Mouse (Mus musculus) brain, adult 10 weeks (tissue): ENCODE measurements around the gene Mrps22. TPM values are rescaled to one million over a fixed set of nuclear protein-coding genes. Genes with fewer than 3 reads are reported as not detected.

ENCODE experiments used
- polyA plus RNA-seq: library from polyadenylated mRNA; stranded (reverse); fragments of 350-450 nt; fragmentation: Illumina TruSeq; extraction: RNeasy Lipid Tissue Mini Kit (QIAGEN cat#74804); gene quantifications from one replicate; pipeline ENCODE4 v1.2.3, GENCODE M21; 2015; ENCODE audit warnings: low read depth, low replicate concordance

The Mrps22 gene
- polyA plus RNA-seq = 47.9 TPM

GRCm38 (mm10) chr9:98601156-98601836, at the start of gene Mrps22:
Gene Mrps22, minus strand, starts transcription at chr9:98601660.

GRCm38 (mm10) chr9:98563137-98564126, 38.0 kb downstream of the Mrps22 start, which contains the start of gene Copb2:
Gene Copb2, plus strand, starts transcription at chr9:98563721.

Other genes starting within 250 kb of the Mrps22 start
- 12.7 TPM for gene Rbp1, start 178.7 kb downstream of the Mrps22 start, polyA plus RNA-seq
- gene Rbp2, start 115.5 kb downstream of the Mrps22 start, polyA plus RNA-seq = not detected
- 69.4 TPM for gene Copb2, start 37.9 kb downstream of the Mrps22 start, polyA plus RNA-seq
- gene Prr23a1, start 240.8 kb upstream of the Mrps22 start, polyA plus RNA-seq = not detected